Mouse (Mus musculus) thymus, adult 18-20 months (tissue): ENCODE results near the gene Plekhh2.

Experiments
- DNase-seq, 2 experiments: peaks; one replicate each; pipeline ENCODE4 v3.0.0; 2022; ENCODE audit warnings: mixed read lengths in 2 of 2

Plekhh2 gene

DNA sequence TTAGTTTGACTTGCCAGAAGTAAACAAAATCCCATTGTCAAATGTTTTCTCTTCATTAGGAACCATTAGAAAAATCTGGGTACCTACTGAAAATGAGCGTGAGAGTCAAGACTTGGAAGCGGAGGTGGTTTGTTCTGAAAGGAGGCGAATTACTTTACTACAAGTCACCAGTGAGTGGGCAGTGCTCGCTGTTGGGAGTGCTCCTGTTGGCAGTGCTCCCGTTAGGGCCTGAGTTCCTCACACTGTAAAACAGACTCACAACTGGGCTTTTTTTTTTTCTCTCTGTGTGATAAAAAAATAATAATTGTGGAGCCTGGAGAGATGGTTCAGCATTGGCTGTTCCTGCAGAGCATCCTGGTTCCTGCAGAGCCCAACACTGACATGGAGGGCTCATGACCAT, 63.4 kb downstream of the Plekhh2 start:
- DNase-seq: no peak

GRCm38 (mm10) chr17:84576621-84577293, 65.1 kb downstream of the Plekhh2 start:
- no peak for DNase-seq

DNA sequence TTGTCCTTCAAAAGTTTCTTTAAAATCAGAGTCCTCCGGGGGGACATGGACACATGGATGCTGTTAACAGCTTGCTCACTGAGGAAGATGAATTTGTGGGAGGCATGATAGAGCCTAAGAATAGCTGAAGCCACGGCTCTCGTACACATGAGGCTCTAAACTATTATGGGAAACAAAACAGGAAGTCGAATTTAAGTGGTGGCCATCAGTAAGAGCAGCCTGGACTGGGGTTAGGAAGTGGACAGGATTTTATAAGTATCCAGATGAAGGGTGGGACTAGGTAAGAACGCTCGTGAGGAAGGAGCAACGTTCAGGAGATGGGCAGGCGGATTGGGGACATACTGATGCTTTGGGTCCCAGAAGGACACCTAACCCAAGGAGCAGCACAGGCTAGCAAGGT, 67.6 kb downstream of the Plekhh2 start:
- no peak for DNase-seq

- no peak for DNase-seq
These were observed 68.1 kb downstream of the Plekhh2 start for GRCm38 (mm10) chr17:84579817-84580216.

- DNase-seq: no peak
These were observed 69.1 kb downstream of the Plekhh2 start for GRCm38 (mm10) chr17:84580821-84581220.

DNA sequence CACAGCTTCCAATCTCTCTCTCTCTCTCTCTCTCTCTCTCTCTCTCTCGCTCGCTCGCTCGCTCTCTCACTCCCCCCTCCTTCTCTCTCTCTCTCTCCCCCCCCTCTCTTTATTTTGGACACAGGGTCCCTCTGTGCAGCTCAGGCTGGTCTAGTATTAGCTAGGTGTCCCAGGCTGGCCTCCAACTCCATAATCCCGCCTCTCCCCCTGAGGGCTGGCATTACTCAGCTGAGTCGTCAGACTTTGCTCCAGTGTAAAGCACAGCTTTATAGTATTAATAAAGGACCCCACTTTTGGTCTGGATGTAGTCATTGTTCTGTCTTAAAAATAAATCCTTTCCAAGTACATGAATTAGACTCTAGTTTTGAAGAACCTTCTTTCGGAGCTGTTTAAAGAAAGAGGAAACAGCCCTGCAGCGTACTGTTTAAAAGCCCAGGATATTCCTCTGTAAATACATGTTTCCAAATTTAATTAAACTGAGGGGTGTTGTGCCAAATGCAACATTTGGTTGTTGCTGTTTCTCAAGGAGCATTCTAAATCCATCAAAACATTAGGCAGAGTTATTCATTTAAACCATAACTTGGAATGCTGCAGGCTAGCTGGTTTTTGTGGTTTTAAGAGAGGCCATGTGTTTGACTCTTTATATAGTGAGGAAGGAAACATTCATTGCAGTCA, 70.2 kb downstream of the Plekhh2 start:
- no peak for DNase-seq

DNA sequence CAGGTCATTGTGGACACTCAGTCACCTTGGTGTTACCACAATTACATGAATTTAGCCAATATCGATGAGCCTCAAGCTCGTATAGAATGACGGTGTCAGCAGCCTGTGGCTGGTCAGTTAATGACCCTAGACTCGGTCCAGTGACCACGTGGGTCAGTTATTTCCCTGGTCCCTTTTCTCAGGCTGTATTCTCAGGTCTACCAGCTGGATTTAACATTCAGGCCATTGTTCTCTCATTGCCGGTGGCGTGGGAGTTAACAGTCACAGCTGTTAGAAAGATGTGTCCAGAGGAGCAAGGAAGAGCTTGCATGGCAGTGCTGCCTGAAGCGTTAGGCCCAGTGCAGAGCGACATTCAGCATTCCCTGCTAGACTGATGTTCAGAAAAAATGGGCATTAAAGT, 72.4 kb downstream of the Plekhh2 start:
- no peak for DNase-seq

GRCm38 (mm10) chr17:84585104-84585503, 73.4 kb downstream of the Plekhh2 start:
- no peak for DNase-seq

DNA sequence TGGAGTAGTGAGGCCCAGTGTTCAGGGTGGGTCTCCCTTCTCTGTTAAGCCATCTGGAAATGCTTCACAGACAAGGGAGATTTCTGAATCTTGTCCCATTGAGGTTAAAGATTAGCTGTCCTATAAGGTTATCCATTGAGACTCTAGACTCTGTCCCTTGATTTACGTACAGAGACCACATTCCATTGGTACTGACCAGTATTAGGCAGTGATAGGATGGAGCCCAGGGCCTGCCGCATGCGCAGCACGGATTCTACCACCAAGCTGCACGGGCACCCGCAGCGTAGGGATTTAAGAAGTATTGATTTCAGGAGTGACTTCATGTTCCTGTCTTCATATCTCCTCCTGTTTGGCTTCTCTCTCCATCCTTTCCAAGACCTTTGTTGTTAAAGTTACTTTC, 78.4 kb downstream of the Plekhh2 start:
- DNase-seq: no peak

DNA sequence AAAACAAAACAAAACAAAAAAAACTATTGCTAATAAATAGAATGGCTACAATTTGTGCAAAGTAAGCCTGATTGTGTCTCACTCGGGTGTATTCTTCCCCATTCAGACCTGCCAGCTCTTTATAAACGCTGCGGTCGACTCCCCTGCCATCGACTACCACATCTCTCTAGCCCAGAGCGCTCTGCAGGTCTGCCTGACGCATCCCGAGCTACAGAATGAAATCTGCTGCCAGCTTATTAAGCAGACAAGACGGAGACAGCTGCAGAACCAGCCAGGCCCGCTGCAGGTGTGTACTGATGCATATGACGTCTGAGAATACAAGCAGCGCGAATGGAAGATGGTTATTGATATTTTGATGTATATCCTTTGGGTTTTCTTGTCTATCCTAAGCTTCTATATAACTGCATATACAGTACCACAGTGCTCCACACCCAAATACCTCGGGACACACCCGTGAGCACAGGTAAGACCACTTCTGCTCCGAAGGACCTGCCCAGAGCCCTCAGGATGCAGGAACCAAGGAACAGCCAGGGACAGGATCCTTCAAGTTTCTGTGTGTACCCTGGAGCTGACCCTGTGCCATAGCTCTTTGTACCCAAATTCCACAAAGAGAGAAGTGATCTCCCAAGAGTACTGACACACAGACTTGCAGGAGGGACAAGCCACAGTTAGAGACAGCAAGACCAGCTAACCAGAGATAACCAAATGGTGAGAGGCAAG, 79.9 kb downstream of the Plekhh2 start:
- no peak for DNase-seq

DNA sequence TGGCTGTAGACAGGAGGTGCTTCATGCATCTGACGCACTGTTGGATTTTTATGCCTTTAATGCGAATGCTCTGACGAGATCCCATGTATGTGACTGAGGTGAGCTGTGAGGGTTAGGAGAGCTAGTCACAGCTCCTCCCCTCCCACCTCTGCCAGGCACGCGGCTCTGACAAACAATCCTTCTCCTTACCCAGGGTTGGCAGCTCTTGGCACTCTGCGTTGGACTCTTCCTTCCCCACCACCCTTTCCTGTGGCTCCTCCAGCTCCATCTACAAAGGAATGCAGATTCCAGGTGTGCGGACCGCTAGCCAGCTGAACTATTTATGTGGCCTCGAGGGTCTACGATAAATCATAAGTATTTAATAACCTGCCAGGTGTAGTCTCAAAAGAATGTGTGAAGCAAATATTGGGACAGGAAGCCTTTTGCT, 84.3 kb downstream of the Plekhh2 start:
- no peak for DNase-seq

DNA sequence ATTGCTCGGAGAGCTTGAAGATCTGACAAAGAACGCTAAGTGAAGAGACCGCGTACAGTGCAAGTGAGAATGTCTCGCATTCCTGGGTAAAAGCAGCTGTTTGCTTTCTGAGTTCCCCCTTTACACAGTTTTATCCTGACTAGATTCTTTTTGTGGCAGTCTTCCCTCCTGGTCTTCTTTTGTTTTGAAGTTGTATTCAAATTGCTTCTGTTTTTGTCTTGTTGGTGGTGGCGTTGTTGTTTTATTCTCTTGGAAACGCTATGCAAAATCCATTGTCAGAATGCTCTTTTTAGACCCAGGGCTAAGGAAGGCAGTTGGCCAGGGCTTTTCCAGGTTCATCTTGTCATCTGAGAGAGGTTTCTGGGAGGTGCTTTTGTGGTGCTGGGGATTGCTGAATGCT, 84.8 kb downstream of the Plekhh2 start:
- no peak for DNase-seq

- DNase-seq: no peak
These were observed 86.2 kb downstream of the Plekhh2 start for GRCm38 (mm10) chr17:84597859-84598258.

DNA sequence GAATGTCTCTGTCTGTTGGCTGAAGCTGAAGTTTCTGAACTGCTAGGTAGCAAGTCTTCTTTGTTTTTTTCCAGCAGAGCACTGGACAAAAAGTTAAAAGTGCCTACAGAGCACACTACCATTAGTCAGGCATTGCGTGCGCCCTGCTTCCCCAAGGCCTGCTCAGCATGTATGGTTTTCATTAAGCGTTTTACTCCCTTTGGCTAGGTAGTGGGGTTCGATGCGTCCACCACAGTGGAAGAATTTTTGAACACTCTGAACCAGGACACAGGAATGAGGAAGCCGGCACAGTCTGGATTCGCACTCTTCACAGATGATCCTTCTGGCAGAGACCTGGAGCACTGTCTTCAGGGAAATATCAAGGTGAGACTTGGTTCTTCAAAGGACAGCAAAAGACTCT, 87.2 kb downstream of the Plekhh2 start:
- no peak for DNase-seq

DNA sequence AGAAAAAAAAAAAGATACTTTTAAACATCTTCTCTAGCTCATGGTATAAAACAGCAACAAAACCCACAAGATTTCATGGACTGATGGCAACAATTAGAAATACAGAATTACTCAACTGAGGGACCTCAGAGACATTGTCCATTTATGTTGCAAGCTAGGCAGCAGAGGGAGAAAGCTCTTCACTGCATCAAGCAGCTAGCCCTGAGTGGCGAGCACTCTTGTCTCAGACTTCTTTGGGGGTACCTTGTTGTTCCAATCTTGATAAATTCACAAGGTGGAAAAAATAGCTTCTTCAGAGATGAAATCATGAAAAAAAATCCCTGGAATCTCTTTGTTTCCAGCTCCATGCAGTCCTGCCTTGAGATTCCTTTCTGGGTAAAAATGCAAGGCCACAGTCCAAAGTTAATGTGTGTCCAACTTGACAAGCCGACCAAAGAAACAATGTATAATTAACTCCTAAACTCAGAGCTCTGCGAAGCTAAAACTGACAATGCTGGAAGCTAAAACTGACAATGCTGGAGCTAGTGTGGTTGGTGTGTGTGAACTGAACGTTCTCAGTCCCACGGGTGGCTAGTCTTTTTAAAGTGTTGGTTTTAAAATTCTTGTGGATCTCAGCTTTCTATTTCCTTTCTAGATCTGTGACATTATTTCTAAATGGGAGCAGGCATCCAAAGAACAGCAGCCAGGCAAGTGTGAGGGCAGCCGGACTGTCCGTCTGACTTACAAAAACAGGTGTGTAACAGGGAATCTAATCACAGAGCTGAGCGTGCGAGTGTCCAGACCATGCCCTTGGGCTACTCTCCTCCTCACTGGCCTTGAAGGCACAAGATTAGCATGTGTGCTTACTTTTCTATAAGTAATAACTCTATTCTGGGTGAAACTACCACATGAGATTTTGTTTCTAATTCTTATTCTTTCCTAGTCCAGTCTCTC, 88.6 kb downstream of the Plekhh2 start:
- no peak for DNase-seq

GRCm38 (mm10) chr17:84601805-84602204, 90.1 kb downstream of the Plekhh2 start:
- no peak for DNase-seq

DNA sequence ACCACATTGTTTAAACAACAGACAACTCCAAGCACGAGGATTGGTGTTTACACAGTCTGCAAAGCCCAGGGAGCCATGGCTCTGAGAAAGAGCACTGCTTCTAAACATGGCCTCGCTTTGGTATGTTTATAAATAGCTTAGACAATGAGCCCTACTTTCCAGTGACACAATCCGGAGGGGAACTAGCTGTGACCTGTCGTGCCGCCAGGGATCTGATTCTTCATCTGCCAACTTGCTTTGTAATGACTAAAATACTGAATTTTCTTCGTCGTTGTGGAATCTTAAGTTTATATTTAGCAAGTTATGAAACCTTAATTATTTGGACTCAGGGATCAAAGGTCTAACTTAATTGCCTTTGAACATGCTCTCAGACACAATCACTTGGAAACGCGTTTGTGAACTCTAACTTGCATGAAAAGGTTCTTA, 91.5 kb downstream of the Plekhh2 start:
- DNase-seq: no peak

GRCm38 (mm10) chr17:84603709-84604420, 92.2 kb downstream of the Plekhh2 start:
- DNase-seq: no peak

DNA sequence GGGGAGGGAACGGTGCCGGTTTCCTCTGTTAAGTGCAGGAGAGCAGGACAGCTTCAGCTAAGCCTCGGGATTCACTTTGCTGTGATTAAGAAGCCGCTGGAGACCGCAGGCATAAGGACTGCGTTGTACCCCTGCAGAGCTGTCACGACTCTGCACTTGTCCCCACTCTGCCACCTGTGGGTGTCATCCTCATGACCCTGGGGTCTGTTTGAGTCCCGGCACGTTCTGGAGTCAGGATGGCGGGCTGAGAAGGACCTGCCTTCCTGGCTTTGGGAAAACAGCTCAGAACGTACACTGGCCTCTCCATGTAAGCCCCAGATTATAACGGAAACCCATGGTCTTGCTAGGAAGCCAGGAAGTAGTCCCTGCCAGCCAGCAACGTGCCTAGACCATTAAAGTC, 95.3 kb downstream of the Plekhh2 start:
- no peak for DNase-seq

GRCm38 (mm10) chr17:84607617-84608016, 95.9 kb downstream of the Plekhh2 start:
- DNase-seq: no peak

- DNase-seq: no peak
These were observed 96.9 kb downstream of the Plekhh2 start for GRCm38 (mm10) chr17:84608606-84609005.

DNA sequence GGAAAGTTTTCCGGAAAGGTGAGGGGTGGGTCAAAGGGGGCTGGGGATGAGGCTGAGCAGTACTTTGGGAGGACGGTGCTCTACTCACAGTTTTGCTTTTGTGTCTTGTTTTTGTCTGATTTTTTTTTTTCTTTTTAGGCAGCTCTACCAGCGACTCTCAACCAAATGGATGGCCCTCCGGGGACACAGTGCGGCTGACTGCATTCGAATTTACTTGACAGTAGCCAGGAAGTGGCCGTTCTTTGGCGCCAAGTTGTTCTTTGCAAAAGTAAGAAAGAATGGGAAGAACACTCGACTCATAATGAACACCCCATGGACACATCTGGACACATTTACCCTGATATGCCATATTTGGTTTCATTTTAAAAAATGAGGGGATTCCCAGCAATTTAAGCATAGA, 99.8 kb downstream of the Plekhh2 start:
- no peak for DNase-seq
